Mouse (Mus musculus): ENCODE measurements around the gene Tdgf1.

Tdgf1 gene

GRCm38 (mm10) chr9:110953550-110954461 is 7.8 kb upstream of the Tdgf1 start:
- DNase-seq (ENCODE audit: low spot score in 2 of 2): peak; percentile 24 to 67

GRCm38 (mm10) chr9:110952931-110953549 is 7.1 kb upstream of the Tdgf1 start:
- DNase-seq (ENCODE audit: low spot score in 2 of 2): no peak

- no peak for DNase-seq (ENCODE audit: low spot score in 2 of 2)
Measured at GRCm38 (mm10) chr9:110952398-110952797, 6.4 kb upstream of the Tdgf1 start.

- DNase-seq (ENCODE audit: low spot score in 2 of 2): no peak
Measured at GRCm38 (mm10) chr9:110951866-110952265, 5.9 kb upstream of the Tdgf1 start.

- no peak for DNase-seq (ENCODE audit: low spot score in 2 of 2)
Measured at GRCm38 (mm10) chr9:110951397-110951796, 5.4 kb upstream of the Tdgf1 start, which contains the start of gene Lrrc2. Lrrc2 (plus strand) TSS chr9:110951545.

GRCm38 (mm10) chr9:110950109-110950508 is 4.2 kb upstream of the Tdgf1 start:
- DNase-seq (ENCODE audit: low spot score in 2 of 2): no peak

GRCm38 (mm10) chr9:110948813-110949310 is 2.9 kb upstream of the Tdgf1 start:
- no peak for DNase-seq (ENCODE audit: low spot score in 2 of 2)

GRCm38 (mm10) chr9:110947900-110948299 is 1.9 kb upstream of the Tdgf1 start:
- DNase-seq (ENCODE audit: low spot score in 2 of 2): no peak

GRCm38 (mm10) chr9:110947261-110947661 is 1.3 kb upstream of the Tdgf1 start:
- no peak for DNase-seq (ENCODE audit: low spot score in 2 of 2)

- no peak for DNase-seq (ENCODE audit: low spot score in 2 of 2)
Measured at GRCm38 (mm10) chr9:110946548-110947044, 638 bp upstream of the Tdgf1 start.

GRCm38 (mm10) chr9:110945343-110945742 is 615 bp downstream of the Tdgf1 start:
- no peak for DNase-seq (ENCODE audit: low spot score in 2 of 2)

GRCm38 (mm10) chr9:110944265-110944664 is 1.7 kb downstream of the Tdgf1 start:
- DNase-seq (ENCODE audit: low spot score in 2 of 2): no peak

GRCm38 (mm10) chr9:110937506-110938490 is 8.2 kb downstream of the Tdgf1 start:
- DNase-seq (ENCODE audit: low spot score in 2 of 2): no peak

GRCm38 (mm10) chr9:110935941-110936340 is 10.0 kb downstream of the Tdgf1 start:
- no peak for DNase-seq (ENCODE audit: low spot score in 2 of 2)

- no peak for DNase-seq (ENCODE audit: low spot score in 2 of 2)
Measured at GRCm38 (mm10) chr9:110933850-110934437, 12.0 kb downstream of the Tdgf1 start.

- no peak for DNase-seq (ENCODE audit: low spot score in 2 of 2)
Measured at GRCm38 (mm10) chr9:110931573-110931972, 14.4 kb downstream of the Tdgf1 start.

GRCm38 (mm10) chr9:110922759-110923158 is 23.2 kb downstream of the Tdgf1 start:
- DNase-seq (ENCODE audit: low spot score in 2 of 2): peak; percentile 53 to 84

GRCm38 (mm10) chr9:110920665-110921419 is 25.1 kb downstream of the Tdgf1 start:
- DNase-seq (ENCODE audit: low spot score in 2 of 2): no peak

GRCm38 (mm10) chr9:110916786-110917185 is 29.2 kb downstream of the Tdgf1 start, which contains the start of gene Fam240a:
Fam240a (minus strand) TSS chr9:110916861.
- no peak for DNase-seq (ENCODE audit: low spot score in 2 of 2)

- no peak for DNase-seq (ENCODE audit: low spot score in 2 of 2)
Measured at GRCm38 (mm10) chr9:110915466-110915865, 30.5 kb downstream of the Tdgf1 start.
